Mouse (Mus musculus) cerebellum, adult 2 months (tissue): ENCODE results near the gene Scaf4. TPM values are rescaled to one million over a fixed set of nuclear protein-coding genes. Genes with fewer than 3 reads are reported as not detected.

ENCODE experiments used
- DNase-seq, 2 experiments: peaks; one replicate each; pipeline ENCODE4 v3.0.0; 2021
- H3K27ac ChIP-seq: fragments of 200-500 bp; 2 replicates; pipeline ENCODE4 v1.5.1; 2012; ENCODE audit warnings: low read length, control low read depth, inconsistent platforms; ENCODE audit not compliant: insufficient read depth
- H3K27me3 ChIP-seq: fragments of 200-500 bp; 2 replicates; pipeline ENCODE4 v1.6.1; 2012; ENCODE audit warnings: inconsistent platforms, mild to moderate bottlenecking, low read length, moderate library complexity; ENCODE audit not compliant: control insufficient read depth, insufficient read depth
- H3K4me1 ChIP-seq: fragments of 200-500 bp; 2 replicates; pipeline ENCODE4 v1.6.1; 2011; ENCODE audit warnings: low read length; ENCODE audit not compliant: control insufficient read depth, insufficient read depth
- H3K4me3 ChIP-seq: fragments of 200-500 bp; replicated peaks from 2 replicates; pipeline ENCODE3; 2011; ENCODE audit warnings: mild to moderate bottlenecking, low read depth, low read length, control low read depth; ENCODE audit not compliant: insufficient read depth
- CTCF ChIP-seq: fragments of 200-500 bp; IDR thresholded peaks from 2 replicates; pipeline ENCODE4 v1.5.1; 2011; ENCODE audit warnings: low read depth, mild to moderate bottlenecking, control low read depth, low read length, moderate library complexity, borderline replicate concordance; ENCODE audit not compliant: insufficient read depth
- POLR2A ChIP-seq: fragments of 200-500 bp; IDR thresholded peaks from 2 replicates; pipeline ENCODE4 v1.6.1; 2011; ENCODE audit warnings: low read length, control low read depth, borderline replicate concordance; ENCODE audit not compliant: insufficient read depth
- WGBS: fragments of 180-500 bp; shearing (Covaris S2); methylation state at CpG from one replicate; pipeline ENCODE4 v1.1.7; 2018; 5-methylcytosine and 5-hydroxymethylcytosine counted together
- polyA plus RNA-seq: library from polyadenylated mRNA; depleted of rRNA; stranded (reverse); fragments of >200 nt; gene quantifications from 2 replicates; pipeline ENCODE4 v1.2.3, GENCODE M21; 2012; rRNA removed

Gene Scaf4
- polyA plus RNA-seq, result 48.4 and 50.4 TPM in 2 replicates

- peak within 1 kb of the TSS; percentile 76 for H3K27ac ChIP-seq
- H3K4me1 ChIP-seq, result peaks cover 21% of the 10 kb centered on the region
- under 1% methylated on average over 120 of the region's 123 CpGs for WGBS
- peak within 1 kb of the TSS; percentile 79 for H3K4me3 ChIP-seq
- TF ChIP-seq POLR2A, result peak; percentile 60
- no peak for TF ChIP-seq CTCF
- DNase-seq, result peak; percentile 97
- H3K27me3 ChIP-seq, result no peaks in the 10 kb centered on the region
Observed at GRCm38 (mm10) chr16:90283905-90284891, at the start of gene Scaf4. Scaf4 (minus strand) TSS chr16:90284503.

DNA sequence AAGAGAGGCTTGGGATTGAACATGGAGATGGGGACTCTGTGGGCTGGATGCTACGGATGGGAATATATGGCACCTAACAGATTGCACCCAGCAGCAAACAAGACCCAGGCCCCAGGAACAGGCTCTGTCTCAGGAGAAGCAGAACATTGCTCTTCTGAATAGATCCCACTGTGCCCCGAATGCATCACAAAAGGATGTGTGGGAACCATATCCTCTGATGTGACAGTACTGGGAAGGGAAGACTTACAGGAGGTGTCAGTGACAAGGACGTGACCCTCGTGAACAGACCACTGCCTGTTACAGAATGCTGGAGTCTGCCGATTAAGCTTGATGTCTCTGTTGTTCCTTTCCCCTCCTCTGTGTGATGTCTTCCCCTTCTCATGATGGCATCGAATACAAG lies 48.2 kb upstream of the Scaf4 start:
- no peak for TF ChIP-seq POLR2A
- no peak for TF ChIP-seq CTCF
- Histone ChIP-seq H3K4me3 (no peak overlapping the region), H3K27ac (no peak overlapping the region), H3K27me3 (no peaks in the 10 kb centered on the region), H3K4me1 (no peaks in the 10 kb centered on the region)
- WGBS, result 54% methylated on average over 6 of the region's 6 CpGs
- no peak for DNase-seq

DNA sequence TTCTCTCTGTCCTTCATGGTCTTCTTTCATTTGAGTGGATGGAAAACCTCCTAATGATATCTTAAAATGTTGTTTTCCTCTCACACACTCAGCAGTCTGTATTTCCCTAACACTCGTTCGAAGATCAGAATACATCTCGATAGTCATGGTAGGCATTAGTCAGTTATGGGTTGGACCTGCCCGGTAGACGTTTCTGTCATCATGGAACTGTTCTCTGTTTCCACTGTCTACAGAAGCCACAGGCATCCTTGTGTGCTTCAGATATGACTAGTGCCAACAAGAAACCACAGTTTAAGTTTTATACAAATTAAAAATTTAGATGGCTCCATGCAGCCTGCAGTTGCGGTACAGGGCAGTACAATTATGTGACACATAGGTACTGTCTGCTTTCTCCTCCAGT lies 46.7 kb upstream of the Scaf4 start:
- Histone ChIP-seq H3K4me1 (no peaks in the 10 kb centered on the region), H3K4me3 (no peak overlapping the region), H3K27me3 (no peaks in the 10 kb centered on the region), H3K27ac (no peak overlapping the region)
- WGBS, result 87% methylated on average over 6 of the region's 6 CpGs
- no peak for DNase-seq
- TF ChIP-seq POLR2A (no peak), CTCF (no peak)

DNA sequence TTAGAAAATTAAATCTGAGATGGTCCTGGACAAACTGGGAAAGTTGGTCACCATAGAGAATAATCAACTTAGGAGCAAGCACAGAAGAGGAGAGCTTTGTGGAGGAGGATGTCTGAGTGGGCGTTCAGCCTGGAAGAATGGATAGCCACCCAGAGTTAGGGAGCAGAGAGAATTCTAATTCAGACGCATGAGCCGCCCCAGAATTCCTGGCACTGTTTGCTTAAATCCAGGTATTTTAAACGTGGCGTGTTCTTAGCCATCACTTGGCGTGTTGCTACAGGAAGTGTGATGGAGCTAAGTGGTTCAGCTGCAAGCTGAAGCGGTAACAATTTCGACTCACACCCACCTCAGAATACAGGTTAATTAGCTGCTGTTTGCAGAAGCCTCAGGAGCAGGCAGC lies 45.2 kb upstream of the Scaf4 start:
- no peaks in the 10 kb centered on the region; the same call in 1 of the 2 replicates for H3K27me3 ChIP-seq
- WGBS, result 79% methylated on average over 8 of the region's 8 CpGs
- H3K4me3 ChIP-seq, result no peak overlapping the region
- no peak overlapping the region for H3K27ac ChIP-seq
- DNase-seq, result no peak
- no peaks in the 10 kb centered on the region for H3K4me1 ChIP-seq
- TF ChIP-seq CTCF (no peak), POLR2A (no peak)

GRCm38 (mm10) chr16:90322850-90323528 lies 38.7 kb upstream of the Scaf4 start:
- WGBS, result 32% methylated on average over 8 of the region's 8 CpGs
- TF ChIP-seq CTCF (peak; percentile 77), POLR2A (no peak)
- Histone ChIP-seq H3K4me1 (no peaks in the 10 kb centered on the region), H3K27ac (no peak overlapping the region), H3K27me3 (no peaks in the 10 kb centered on the region; the same call in 1 of the 2 replicates), H3K4me3 (no peak overlapping the region)
- DNase-seq, result peak; percentile 66 to 75

DNA sequence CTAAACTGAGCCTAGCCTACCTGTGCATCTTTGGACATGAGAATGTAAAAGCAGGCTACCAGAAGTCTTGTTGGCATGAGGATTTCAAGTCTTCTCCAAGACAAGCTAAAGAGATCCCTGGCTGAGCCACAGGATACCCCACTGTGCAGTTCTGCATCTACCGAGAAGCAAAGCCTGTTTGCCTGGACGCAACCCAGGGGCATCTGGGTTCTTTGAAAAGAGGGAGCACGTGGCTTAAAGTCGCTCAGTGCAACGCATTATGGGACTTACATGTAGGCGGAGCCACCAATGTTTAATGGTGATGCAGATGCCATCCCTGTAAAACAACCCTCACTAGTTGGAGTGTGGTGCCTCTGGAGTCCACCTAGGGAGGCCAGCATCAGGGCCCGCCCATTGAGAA lies 35.0 kb upstream of the Scaf4 start:
- 46% methylated on average over 7 of the region's 7 CpGs for WGBS
- Histone ChIP-seq H3K27me3 (no peaks in the 10 kb centered on the region), H3K27ac (no peak overlapping the region), H3K4me3 (no peak overlapping the region), H3K4me1 (no peaks in the 10 kb centered on the region)
- DNase-seq, result no peak
- TF ChIP-seq POLR2A (no peak), CTCF (no peak)

- no peak overlapping the region for H3K27ac ChIP-seq
- H3K4me3 ChIP-seq, result no peak overlapping the region
- no peak for TF ChIP-seq POLR2A
- TF ChIP-seq CTCF, result no peak
- no peaks in the 10 kb centered on the region for H3K4me1 ChIP-seq
- WGBS, result 23% methylated on average over 12 of the region's 12 CpGs
- DNase-seq, result no peak
- no peaks in the 10 kb centered on the region for H3K27me3 ChIP-seq
Observed at GRCm38 (mm10) chr16:90318372-90318926, 34.1 kb upstream of the Scaf4 start.

DNA sequence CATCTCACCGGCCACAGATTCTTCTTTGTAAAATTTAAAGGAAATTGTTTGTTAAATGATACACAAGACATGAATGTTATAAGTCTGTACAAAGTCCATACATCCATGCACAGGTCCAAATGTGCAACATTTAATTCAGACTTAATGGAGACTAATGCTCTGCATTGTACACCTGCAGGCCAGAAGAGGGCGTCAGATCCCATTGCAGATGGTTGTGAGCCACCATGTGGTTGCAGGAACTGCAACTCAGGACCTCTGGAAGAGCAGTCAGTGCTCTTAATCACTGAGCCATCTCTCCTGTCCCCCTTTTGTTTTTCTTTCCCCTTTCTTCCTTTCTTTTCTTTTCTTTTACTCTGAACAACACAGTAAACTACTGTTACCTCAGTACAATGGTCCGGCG lies 33.5 kb upstream of the Scaf4 start:
- 84% methylated on average over 4 of the region's 4 CpGs for WGBS
- no peak for TF ChIP-seq POLR2A
- TF ChIP-seq CTCF, result no peak
- H3K27ac ChIP-seq, result no peak overlapping the region
- H3K4me3 ChIP-seq, result no peak overlapping the region
- no peak for DNase-seq
- H3K4me1 ChIP-seq, result no peaks in the 10 kb centered on the region
- H3K27me3 ChIP-seq, result no peaks in the 10 kb centered on the region
